Mouse (Mus musculus) lung, postnatal 0 days (tissue): ENCODE data around the gene Donson.

Experiments
- CTCF ChIP-seq: IDR thresholded peaks from 2 replicates; pipeline ENCODE4 v1.5.1; 2016; ENCODE audit warnings: antibody characterized with exemption, mild to moderate bottlenecking
- EP300 ChIP-seq: IDR thresholded peaks from 2 replicates; pipeline ENCODE4 v1.6.1; 2016; ENCODE audit warnings: antibody characterized with exemption, mild to moderate bottlenecking, control low read depth

- TF ChIP-seq CTCF (0 out of 2 replicates have a peak, but pooled peaks have one; percentile 17), EP300 (no peak; the same call in 1 of the 2 replicates)
These were observed 40.9 kb downstream of the Donson start, which contains the start of gene Son for GRCm38 (mm10) chr16:91647461-91648219.
